Mouse (Mus musculus): ENCODE data around the gene Btk.

DNA sequence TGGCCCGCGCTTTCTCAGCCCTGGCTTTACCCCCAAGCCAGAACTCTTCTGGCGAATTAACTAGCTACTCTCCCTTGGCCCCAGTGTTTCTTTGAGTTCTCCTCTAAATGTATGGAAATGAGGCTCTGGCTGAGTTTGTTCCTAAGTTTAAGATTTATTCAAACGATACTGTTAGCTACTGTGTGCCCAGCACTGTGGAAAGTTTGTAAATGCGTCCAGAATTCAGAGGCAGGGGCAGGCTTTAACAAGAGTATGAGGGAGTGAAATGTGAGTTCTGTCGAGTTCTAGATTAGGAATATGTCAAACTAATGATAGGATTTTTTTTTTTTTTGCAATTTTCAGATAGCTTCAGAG is 41.4 kb downstream of the Btk start:
- TF ChIP-seq CTCF (IDR thresholded peaks at IDR 0.05; ENCODE audit: low read depth) (no peak), EP300 (IDR thresholded peaks at IDR 0.05; ENCODE audit: low read depth) (no peak)

Measured in liver, embryonic 14.5 days (tissue).